Mouse (Mus musculus): ENCODE measurements around the gene Tsga13.

- TF ChIP-seq EP300 (IDR thresholded peaks at IDR 0.05; ENCODE audit: low read depth) (no peak), CTCF (IDR thresholded peaks at IDR 0.05; ENCODE audit: low read depth) (no peak)
Observed at GRCm38 (mm10) chr6:30891761-30892160, 23.6 kb downstream of the Tsga13 start.

All from liver, postnatal 0 days (tissue).